Mouse (Mus musculus) brain, embryonic 18.5 days (tissue): ENCODE measurements at regions not wholly inside any gene's neighbourhood (a gene's known extent, or its start where the extent isn't known, plus 50 kb on each side); places are given as distances from the start of the nearest gene placed in this dataset.

Source experiments
- DNase-seq: peaks from one replicate; pipeline ENCODE4 v3.0.0-alpha.2; 2012; ENCODE audit warnings: low read depth, low spot score

DNA sequence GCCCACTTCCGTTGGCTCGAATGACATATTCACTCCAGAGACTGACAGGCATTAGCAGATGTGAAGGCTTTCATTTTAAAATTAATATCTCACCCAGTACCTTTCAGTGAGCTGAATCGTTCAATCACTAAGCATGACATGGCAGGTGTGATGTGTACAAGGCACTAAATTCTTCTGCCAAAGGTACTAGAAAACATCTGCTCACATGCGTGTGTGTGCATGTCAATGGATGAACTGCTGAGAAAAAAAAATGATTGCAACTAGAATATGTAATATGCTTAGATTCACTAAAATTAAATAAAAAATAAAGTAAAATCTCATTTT, 191.6 kb upstream of the Mageb18 start:
- DNase-seq = no peak

GRCm38 (mm10) chrX:92790323-92791022, 191.1 kb upstream of the Mageb18 start:
- DNase-seq = peak; percentile 22

- DNase-seq = no peak
Measured at GRCm38 (mm10) chrX:92786814-92787213, 187.4 kb upstream of the Mageb18 start.

DNA sequence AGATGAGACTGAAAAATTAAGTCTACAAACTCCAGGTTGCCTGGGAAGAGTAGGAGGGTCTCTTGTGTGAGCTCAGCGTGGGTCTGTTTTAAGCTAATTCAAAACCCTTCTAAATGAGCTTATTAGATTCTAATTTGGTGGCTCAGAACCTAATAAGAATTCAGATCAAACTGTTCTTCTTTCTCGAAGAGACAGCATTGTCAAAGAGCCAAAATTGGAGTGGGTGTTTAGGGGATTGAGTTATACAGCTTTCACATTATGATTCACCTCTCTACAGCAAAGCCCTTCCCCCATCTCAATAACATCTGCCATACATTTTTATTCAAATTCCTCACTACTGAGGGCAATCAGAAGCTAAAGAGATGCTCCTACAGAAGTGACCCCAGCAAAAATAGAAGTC, 140.7 kb upstream of the Mageb18 start:
- DNase-seq = no peak

- no peak for DNase-seq
Measured at GRCm38 (mm10) chrX:92710279-92710678, 110.9 kb upstream of the Mageb18 start.

GRCm38 (mm10) chrX:92679761-92680160, 80.4 kb upstream of the Mageb18 start:
- no peak for DNase-seq

DNA sequence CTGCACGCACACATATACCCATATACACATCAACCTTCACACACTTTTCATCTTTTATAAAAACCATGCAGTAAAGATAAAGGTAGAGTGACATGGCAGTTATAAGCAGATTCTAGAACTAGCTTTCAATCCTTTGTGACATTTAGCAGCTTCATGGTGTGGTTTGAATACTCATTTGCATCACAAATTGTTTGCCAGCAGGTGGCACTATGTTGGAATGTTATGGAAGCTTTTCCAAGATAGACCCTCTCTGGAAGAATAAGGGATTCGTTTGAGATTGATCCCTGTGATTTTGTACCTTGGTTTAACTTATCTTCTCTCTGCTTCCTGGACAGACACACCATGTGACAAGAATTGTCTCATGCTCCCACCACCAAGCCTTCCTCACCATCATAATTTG, 61.8 kb upstream of the Mageb18 start:
- no peak for DNase-seq
